9 mouse cellular contexts compared by ENCODE assay signal in genomic region chr9:15034546-15035273, GRCm38 (mm10). TPM values are rescaled to one million over a fixed set of nuclear protein-coding genes. Genes with fewer than 3 reads are reported as not detected.
A peak's percentile ranks its signal among the peaks of the same experiment; 100 is the strongest.
DNase-seq lines count a peak whose midpoint lies in the region; ATAC-seq and TF ChIP-seq lines count a peak whose summit lies in the region.
"Had no signal": no experiment of that assay in that cellular context is flagged by ENCODE, and none has a peak within 500 bp of the region (broad histone marks: within the 10 kb centered on the region; RNA-seq: fewer than 3 reads in every experiment).

No protein-coding gene starts in this region.

- no peak for TF ChIP-seq CTCF in CH12.LX (conservative IDR thresholded peaks at IDR 0.05 in 1 of 2, IDR thresholded peaks at IDR 0.05 in 1 of 2; ENCODE audit: low read depth in 2 of 2, low read length in 2 of 2)
- TF ChIP-seq CTCF in cerebellum, adult 2 months (IDR thresholded peaks at IDR 0.05; ENCODE audit: borderline replicate concordance, insufficient read depth, low read depth, low read length), result no peak
- TF ChIP-seq CTCF in layer of hippocampus, adult 2 months (conservative IDR thresholded peaks at IDR 0.05), result no peak

- H3K9me3 ChIP-seq in embryonic facial prominence, embryonic 14.5 days (ENCODE audit: control insufficient read depth, low read length), result no peaks in the 10 kb centered on the region
- no peaks in the 10 kb centered on the region for H3K9me3 ChIP-seq in embryonic facial prominence, embryonic 10.5 days
- H3K9me3 ChIP-seq in CH12.LX (replicated peaks; ENCODE audit: low read length), result peaks cover 6% of the 10 kb centered on the region
- H3K9me3 ChIP-seq: midbrain, embryonic 12.5 days had no signal

- H3K27me3 ChIP-seq in embryonic facial prominence, embryonic 14.5 days (replicated peaks; ENCODE audit: control insufficient read depth, insufficient read depth, low read length), result no peaks in the 10 kb centered on the region
- no peaks in the 10 kb centered on the region for H3K27me3 ChIP-seq in embryonic facial prominence, embryonic 10.5 days (replicated peaks; ENCODE audit: low read depth, poor library complexity, severe bottlenecking)
- no peaks in the 10 kb centered on the region for H3K27me3 ChIP-seq in CH12.LX (replicated peaks)
- no peaks in the 10 kb centered on the region for H3K27me3 ChIP-seq in cerebellum, adult 2 months (ENCODE audit: control insufficient read depth, insufficient read depth, low read length)
- H3K27me3 ChIP-seq: midbrain, embryonic 12.5 days had no signal

- TF ChIP-seq RAD21 in CH12.LX (IDR thresholded peaks at IDR 0.05; ENCODE audit: low read depth, low read length), result no peak

- H3K9ac ChIP-seq in embryonic facial prominence, embryonic 14.5 days (ENCODE audit: low read depth, low read length), result no peak overlapping the region
- 0 out of 2 replicates have a peak overlapping the region, but pooled peaks have one; percentile 51 for H3K9ac ChIP-seq in CH12.LX (ENCODE audit: insufficient read depth, low read depth)
- H3K9ac ChIP-seq: midbrain, embryonic 12.5 days had no signal

- no peak overlapping the region for H3K4me3 ChIP-seq in embryonic facial prominence, embryonic 14.5 days (ENCODE audit: low read depth, low read length)
- no peak overlapping the region for H3K4me3 ChIP-seq in embryonic facial prominence, embryonic 10.5 days
- peak overlapping the region; percentile 5 to 18 (median 15) for H3K4me3 ChIP-seq in CH12.LX (replicated peaks in 1 of 3; ENCODE audit: low read depth in 2 of 3, low read length in 2 of 3, poor library complexity in 1 of 3)
- no peak overlapping the region for H3K4me3 ChIP-seq in cerebellum, adult 2 months (replicated peaks; ENCODE audit: insufficient read depth, low read depth, low read length)
- no peak overlapping the region for H3K4me3 ChIP-seq in layer of hippocampus, adult 2 months
- H3K4me3 ChIP-seq: midbrain, embryonic 12.5 days had no signal

- ATAC-seq in embryonic facial prominence, embryonic 14.5 days (ENCODE audit: low read depth), result no peak
- ATAC-seq in megakaryocyte, adult 5-6 weeks (ENCODE audit: poor library complexity, severe bottlenecking), result peak; percentile 54

- dilution Hi-C loops in CH12.LX (cut with MboI; ENCODE audit: extremely low pct_ligation_motif_present, extremely low pct_unique_long_range_greater_than_20kb, low sequenced_read_pairs), result no loop called here

- no peak for TF ChIP-seq POLR2A in CH12.LX (IDR thresholded peaks at IDR 0.05; ENCODE audit: low read depth, low read length)
- no peak for TF ChIP-seq POLR2A in cerebellum, adult 2 months (IDR thresholded peaks at IDR 0.05; ENCODE audit: borderline replicate concordance, insufficient read depth, low read length)

- H3K4me1 ChIP-seq in embryonic facial prominence, embryonic 14.5 days (ENCODE audit: control insufficient read depth, insufficient read depth, low read length), result no peaks in the 10 kb centered on the region
- H3K4me1 ChIP-seq in embryonic facial prominence, embryonic 10.5 days, result peaks cover 10% of the 10 kb centered on the region
- peaks cover 8 to 36% of the 10 kb centered on the region in 2 experiments for H3K4me1 ChIP-seq in CH12.LX (ENCODE audit: control insufficient read depth in 1 of 2, insufficient read depth in 2 of 2)
- H3K4me1 ChIP-seq in cerebellum, adult 2 months (ENCODE audit: control insufficient read depth, insufficient read depth, low read length), result no peaks in the 10 kb centered on the region

- no peak for DNase-seq in embryonic facial prominence, embryonic 14.5 days (ENCODE audit: low spot score)
- no peak for DNase-seq in embryonic facial prominence, embryonic 10.5 days (ENCODE audit: low spot score)
- no peak for DNase-seq in CH12.LX (ENCODE audit: extremely low read depth)
- peak; percentile 17 for DNase-seq in heart, postnatal 4 days
- DNase-seq in cerebellum, adult 2 months, result no peak
- no peak for DNase-seq in left cerebral cortex, adult 18-20 months (ENCODE audit: low spot score in 2 of 2)
- DNase-seq in layer of hippocampus, adult 2 months (ENCODE audit: low spot score in 2 of 2), result no peak

- H3K4me2 ChIP-seq in embryonic facial prominence, embryonic 14.5 days (ENCODE audit: low read depth, low read length), result no peak overlapping the region
- H3K4me2 ChIP-seq in CH12.LX (ENCODE audit: insufficient read depth, low read depth, poor library complexity, severe bottlenecking), result peak overlapping the region; percentile 47; the same call in 1 of the 2 replicates
- H3K4me2 ChIP-seq: midbrain, embryonic 12.5 days had no signal

- no peaks in the 10 kb centered on the region for H3K36me3 ChIP-seq in embryonic facial prominence, embryonic 14.5 days (ENCODE audit: control insufficient read depth, insufficient read depth, low read length)
- H3K36me3 ChIP-seq in embryonic facial prominence, embryonic 10.5 days (replicated peaks), result peaks cover 29% of the 10 kb centered on the region
- H3K36me3 ChIP-seq in CH12.LX (replicated peaks in 1 of 2; ENCODE audit: control insufficient read depth in 1 of 2, insufficient read depth in 1 of 2, low read length in 1 of 2), result peaks cover 0 to 32% of the 10 kb centered on the region in 2 experiments

- in situ Hi-C loops in CH12.LX (cut with MboI; ENCODE audit: low pct_ligation_motif_present, low pct_unique_long_range_greater_than_20kb, low sequenced_read_pairs), result no loop called here

- 0 out of 2 replicates have a peak overlapping the region, but pooled peaks have one; percentile 6 for H3K27ac ChIP-seq in embryonic facial prominence, embryonic 14.5 days (replicated peaks; ENCODE audit: low read depth, low read length)
- no peak overlapping the region for H3K27ac ChIP-seq in embryonic facial prominence, embryonic 10.5 days (replicated peaks)
- H3K27ac ChIP-seq in CH12.LX (ENCODE audit: insufficient read depth, low read depth), result no peak overlapping the region
- no peak overlapping the region for H3K27ac ChIP-seq in cerebellum, adult 2 months (ENCODE audit: insufficient read depth, low read length)
- H3K27ac ChIP-seq in layer of hippocampus, adult 2 months, result no peak overlapping the region
- H3K27ac ChIP-seq: midbrain, embryonic 12.5 days had no signal

- WGBS in embryonic facial prominence, embryonic 14.5 days, result 85% methylated on average over 7 of the region's 7 CpGs
- 86% methylated on average over 7 of the region's 7 CpGs for WGBS in embryonic facial prominence, embryonic 10.5 days
- WGBS in cerebellum, adult 2 months, result 87% methylated on average over 7 of the region's 7 CpGs

- no peaks in the 10 kb centered on the region for H3K79me2 ChIP-seq in CH12.LX (replicated peaks; ENCODE audit: control insufficient read depth, extremely low read depth, insufficient read depth, poor library complexity, severe bottlenecking)

- TF ChIP-seq EP300 in CH12.LX (IDR thresholded peaks at IDR 0.05; ENCODE audit: low read length), result no peak

TF ChIP-seq in CH12.LX, 34 proteins besides CTCF, POLR2A, EP300 and RAD21:
- TF ChIP-seq JUND (conservative IDR thresholded peaks at IDR 0.05; ENCODE audit: low read depth, low read length) (no peak), NRF1 (IDR thresholded peaks at IDR 0.05; ENCODE audit: low read depth, low read length) (no peak), HCFC1 (IDR thresholded peaks at IDR 0.05; ENCODE audit: low read depth, low read length) (no peak), RCOR1 (conservative IDR thresholded peaks at IDR 0.05; ENCODE audit: low read depth, low read length) (no peak), ELF1 (IDR thresholded peaks at IDR 0.05; ENCODE audit: low read depth, low read length) (no peak), ZMIZ1 (IDR thresholded peaks at IDR 0.05; ENCODE audit: low read depth, low read length) (no peak), IRF4 (IDR thresholded peaks at IDR 0.05; ENCODE audit: low read depth, low read length) (no peak), CHD1 (IDR thresholded peaks at IDR 0.05; ENCODE audit: low read depth, low read length) (no peak), SMC3 (IDR thresholded peaks at IDR 0.05; ENCODE audit: low read depth, low read length) (no peak), CHD2 (IDR thresholded peaks at IDR 0.05; ENCODE audit: low read length) (no peak), ZC3H11A (IDR thresholded peaks at IDR 0.05; ENCODE audit: low read depth, low read length) (no peak), E2F4 (IDR thresholded peaks at IDR 0.05; ENCODE audit: insufficient replicate concordance, low read depth, low read length) (no peak)

RNA-seq across cellular contexts. Expression of gene Panx1, which starts 10.6 kb away (rescaled TPM):
- polyA plus RNA-seq in embryonic facial prominence, embryonic 14.5 days (2014; fragmentation: Nextera tagmentation; extraction: Ambion mirVana), result 48.3 and 53.9 TPM in 2 replicates
- polyA plus RNA-seq in embryonic facial prominence, embryonic 10.5 days (2016; fragmentation: Nextera tagmentation; extraction: Ambion mirVana), result 68.7 and 70.9 TPM in 2 replicates
- total RNA-seq in CH12.LX (2012; rRNA removed) (15.6 and 19.7 TPM in 2 replicates), CH12.LX (2014; rRNA removed) (20.0 and 27.9 TPM in 2 replicates)
- 40.0 and 54.0 TPM in 2 replicates for polyA plus RNA-seq in CH12.LX (2012; ENCODE audit: insufficient read length, low read depth)
- total RNA-seq in heart, postnatal 4 days (2021), result 10 to 100 TPM; 14.7 to 15.0 TPM
- 13.9 and 15.1 TPM in 2 replicates for total RNA-seq in megakaryocyte, adult 5-6 weeks (2015)
- total RNA-seq in megakaryocyte, adult 5-6 weeks (2017), result 10.2 and 11.5 TPM in 2 replicates
- polyA plus RNA-seq in cerebellum, adult 2 months (2012; rRNA removed), result 14.1 and 18.5 TPM in 2 replicates
- total RNA-seq in left cerebral cortex, adult 18-20 months (2021), result 10 to 100 TPM; 26.4 to 28.6 TPM
- total RNA-seq in layer of hippocampus, adult 2 months (2021), result 10 to 100 TPM; 26.2 to 33.3 TPM

Comparison
In these comparisons a context has a peak if more than half of its experiments do, and no peak if none do; other contexts are left out.
1. H3K4me3 ChIP-seq: peak in CH12.LX (3 of 3); none in embryonic facial prominence, embryonic 14.5 days (single experiment), embryonic facial prominence, embryonic 10.5 days (single experiment), cerebellum, adult 2 months (single experiment) and layer of hippocampus, adult 2 months (single experiment).